Mouse (Mus musculus) heart, embryonic 15.5 days (tissue): ENCODE results near the gene Gm36176. TPM values are rescaled to one million over a fixed set of nuclear protein-coding genes. Genes with fewer than 3 reads are reported as not detected.

Experiments
- ATAC-seq: fragments of 200-750 bp; cut with Nextera tagmentation; replicated peaks from 2 replicates; pipeline ENCODE4 v1.8.0; 2017; ENCODE audit warnings: low read depth, moderate TSS enrichment; ENCODE audit not compliant: insufficient number of reproducible peaks, insufficient read depth, low FRiP score
- H3K27ac ChIP-seq: fragments of 300-500 bp; sonication (generic); 2 replicates; pipeline ENCODE4 v1.5.1; 2015; ENCODE audit warnings: mild to moderate bottlenecking, inconsistent platforms
- H3K27me3 ChIP-seq: fragments of 300-500 bp; sonication (generic); 2 replicates; pipeline ENCODE4 v1.6.1; 2015; ENCODE audit warnings: inconsistent platforms
- H3K36me3 ChIP-seq: fragments of 300-500 bp; sonication (generic); 2 replicates; pipeline ENCODE4 v1.6.1; 2015; ENCODE audit warnings: mild to moderate bottlenecking, inconsistent platforms
- H3K4me1 ChIP-seq: fragments of 300-500 bp; sonication (generic); replicated peaks from 2 replicates; pipeline ENCODE4 v1.6.1; 2015; ENCODE audit warnings: inconsistent platforms
- H3K4me2 ChIP-seq: fragments of 300-500 bp; sonication (generic); 2 replicates; pipeline ENCODE4 v1.6.1; 2015; ENCODE audit warnings: inconsistent platforms, mild to moderate bottlenecking, moderate library complexity
- H3K4me3 ChIP-seq: fragments of 300-500 bp; sonication (generic); 2 replicates; pipeline ENCODE4 v1.5.1; 2015; ENCODE audit warnings: mild to moderate bottlenecking, inconsistent platforms
- H3K9ac ChIP-seq: fragments of 300-500 bp; sonication (generic); 2 replicates; pipeline ENCODE4 v1.6.1; 2015; ENCODE audit warnings: mild to moderate bottlenecking, inconsistent platforms
- H3K9me3 ChIP-seq: fragments of 300-500 bp; sonication (generic); replicated peaks from 2 replicates; pipeline ENCODE4 v1.6.1; 2016; ENCODE audit warnings: inconsistent platforms
- WGBS: fragments of 180-500 bp; shearing (Covaris S2); methylation state at CpG from one replicate; pipeline ENCODE4 v1.1.7; 2015; ENCODE audit warnings: mixed read lengths; 5-methylcytosine and 5-hydroxymethylcytosine counted together
- polyA plus RNA-seq: library from polyadenylated mRNA; unstranded; fragments of >200 nt; fragmentation: Nextera tagmentation; extraction: Ambion mirVana; gene quantifications from 2 replicates; pipeline ENCODE4 v1.2.1, GENCODE M21; 2015

Gene Gm36176
- polyA plus RNA-seq, 1 experiment from 2014 or later, result not detected

- ATAC-seq, result no peak
Observed at GRCm38 (mm10) chr10:77835647-77836046, 11.0 kb upstream of the Gm36176 start, which contains the start of gene Krtap10-10. TSS of gene Krtap10-10 (plus strand) at chr10:77835947.

GRCm38 (mm10) chr10:77839006-77839405 lies 7.6 kb upstream of the Gm36176 start:
- Histone ChIP-seq H3K9ac (no peak overlapping the region), H3K4me1 (no peaks in the 10 kb centered on the region), H3K27me3 (no peaks in the 10 kb centered on the region), H3K4me2 (no peak overlapping the region), H3K27ac (no peak overlapping the region), H3K4me3 (no peak overlapping the region), H3K36me3 (no peaks in the 10 kb centered on the region), H3K9me3 (no peaks in the 10 kb centered on the region)
- 64% methylated on average over 6 of the region's 6 CpGs for WGBS
- ATAC-seq, result no peak

More at GRCm38 (mm10) chr10:77835647-77836046, 11.0 kb upstream of the Gm36176 start, which contains the start of gene Krtap10-10:
- Histone ChIP-seq H3K36me3 (no peaks in the 10 kb centered on the region), H3K4me1 (no peaks in the 10 kb centered on the region), H3K9ac (no peak within 1 kb of the TSS), H3K27me3 (no peaks in the 10 kb centered on the region), H3K4me2 (no peak within 1 kb of the TSS), H3K4me3 (no peak within 1 kb of the TSS), H3K27ac (no peak within 1 kb of the TSS), H3K9me3 (no peaks in the 10 kb centered on the region)
- WGBS, result 70% methylated on average over 9 of the region's 9 CpGs

GRCm38 (mm10) chr10:77846961-77847360 lies 358 bp downstream of the Gm36176 start:
- Histone ChIP-seq H3K9me3 (no peaks in the 10 kb centered on the region), H3K27ac (no peak overlapping the region), H3K4me3 (no peak overlapping the region), H3K4me1 (no peaks in the 10 kb centered on the region), H3K9ac (no peak overlapping the region), H3K27me3 (no peaks in the 10 kb centered on the region), H3K36me3 (no peaks in the 10 kb centered on the region), H3K4me2 (no peak overlapping the region)
- no peak for ATAC-seq
- 21% methylated on average over 2 of the region's 2 CpGs for WGBS

- Histone ChIP-seq H3K4me2 (no peak overlapping the region), H3K4me1 (no peaks in the 10 kb centered on the region), H3K27ac (no peak overlapping the region), H3K4me3 (no peak overlapping the region), H3K36me3 (no peaks in the 10 kb centered on the region), H3K9ac (no peak overlapping the region), H3K27me3 (no peaks in the 10 kb centered on the region), H3K9me3 (no peaks in the 10 kb centered on the region)
- ATAC-seq, result no peak
- 67% methylated on average over 2 of the region's 2 CpGs for WGBS
Observed at GRCm38 (mm10) chr10:77847538-77847937, 935 bp downstream of the Gm36176 start.

DNA sequence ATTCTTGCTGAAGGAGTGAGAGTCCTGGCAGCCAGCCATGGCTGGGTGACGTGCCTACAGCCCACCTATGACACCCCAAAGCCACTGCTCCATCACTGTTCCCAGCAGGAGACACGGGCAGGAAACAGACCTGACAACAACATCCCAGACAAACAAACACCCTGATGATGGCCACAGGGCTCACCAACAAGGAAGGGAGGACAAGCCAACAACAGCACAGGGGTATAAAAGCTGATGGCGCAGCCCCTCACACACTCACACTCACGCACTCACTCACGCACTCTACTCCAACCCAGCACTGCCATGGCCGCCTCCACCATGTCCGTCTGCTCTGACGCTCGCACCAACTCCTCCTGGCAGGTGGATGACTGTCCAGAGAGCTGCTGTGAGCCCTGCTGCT lies 6.0 kb downstream of the Gm36176 start, which contains the start of gene Gm10318:
Gene Gm10318 (plus strand): TSS at position 301 of the 400 bp plus-strand sequence.
- Histone ChIP-seq H3K27ac (no peak within 1 kb of the TSS), H3K4me1 (no peaks in the 10 kb centered on the region), H3K4me2 (no peak within 1 kb of the TSS), H3K27me3 (0 out of 2 replicates have a peak, but pooled peaks cover 4% of the 10 kb centered on the region), H3K36me3 (no peaks in the 10 kb centered on the region), H3K9ac (no peak within 1 kb of the TSS), H3K9me3 (no peaks in the 10 kb centered on the region), H3K4me3 (no peak within 1 kb of the TSS)
- no peak for ATAC-seq
- 55% methylated on average over 9 of the region's 9 CpGs for WGBS

- Histone ChIP-seq H3K9ac (no peak within 1 kb of the TSS), H3K9me3 (no peaks in the 10 kb centered on the region), H3K27me3 (peaks cover 7% of the 10 kb centered on the region; the same call in 1 of the 2 replicates), H3K27ac (no peak within 1 kb of the TSS), H3K4me1 (no peaks in the 10 kb centered on the region), H3K4me3 (no peak within 1 kb of the TSS), H3K4me2 (no peak within 1 kb of the TSS), H3K36me3 (no peaks in the 10 kb centered on the region)
- WGBS, result 35% methylated on average over 7 of the region's 7 CpGs
- no peak for ATAC-seq
Observed at GRCm38 (mm10) chr10:77861675-77862074, 15.1 kb downstream of the Gm36176 start, which contains the start of gene Gm3285. TSS of gene Gm3285 (plus strand) at chr10:77861975.

DNA sequence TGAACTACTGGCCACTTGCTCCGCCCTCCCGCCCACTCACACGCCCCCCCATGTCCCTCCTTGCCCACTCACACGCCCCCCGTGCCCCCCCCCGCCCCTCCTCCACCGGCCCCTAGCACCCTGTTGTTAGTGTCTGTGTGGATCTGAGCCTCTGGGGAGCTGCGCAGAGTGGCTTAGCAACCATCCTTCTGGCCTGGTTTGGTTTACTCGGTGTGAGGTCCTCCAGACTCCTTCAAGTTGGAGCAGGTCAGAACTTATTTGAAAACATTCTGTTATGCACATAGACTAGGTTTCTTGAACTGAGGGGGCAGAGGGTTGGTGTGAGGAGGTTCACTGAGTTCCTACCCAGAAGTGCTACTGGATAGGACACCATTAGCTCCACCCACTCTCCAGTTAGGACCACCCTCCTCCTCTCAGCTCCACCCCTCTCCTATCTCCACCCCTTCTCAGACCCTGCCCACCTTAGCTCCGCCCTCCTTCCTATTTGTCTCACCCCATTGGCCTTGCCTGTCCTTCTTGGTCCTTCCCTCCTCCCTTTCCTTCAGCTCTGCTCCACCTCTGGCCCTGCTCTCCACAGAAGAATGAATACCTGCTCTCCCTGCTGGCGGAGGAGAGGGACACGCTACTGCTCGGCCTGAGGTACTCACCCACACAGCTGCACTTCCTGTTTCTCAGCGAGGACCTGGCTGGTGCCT lies 17.6 kb downstream of the Gm36176 start:
- 28% methylated on average over 14 of the region's 14 CpGs for WGBS
- Histone ChIP-seq H3K27me3 (peaks cover 11% of the 10 kb centered on the region; the same call in 1 of the 2 replicates), H3K9ac (no peak overlapping the region), H3K4me1 (no peaks in the 10 kb centered on the region), H3K4me3 (peak overlapping the region; percentile 13; the same call in 1 of the 2 replicates), H3K36me3 (no peaks in the 10 kb centered on the region), H3K9me3 (no peaks in the 10 kb centered on the region), H3K4me2 (peak overlapping the region; percentile 33; the same call in 1 of the 2 replicates), H3K27ac (no peak overlapping the region)
- ATAC-seq, result peak; percentile 74

DNA sequence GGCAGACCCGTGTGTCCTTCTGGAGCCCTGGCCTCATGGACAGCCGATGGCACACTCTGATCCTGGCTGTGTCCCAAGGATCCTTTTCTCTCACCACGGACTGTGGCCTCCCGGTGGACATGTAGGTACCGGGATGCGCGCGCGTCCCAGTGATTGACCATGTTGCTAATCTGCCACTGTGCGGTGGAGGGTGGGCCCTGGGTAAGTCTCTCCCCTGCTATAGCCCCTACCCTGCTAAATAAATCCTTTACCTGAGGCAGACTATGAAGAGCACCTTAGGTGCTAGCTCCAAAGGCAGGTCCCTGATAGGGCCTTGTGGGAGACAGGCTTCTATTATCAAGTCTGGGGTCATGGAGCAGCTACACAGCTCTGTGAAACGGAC lies 18.1 kb downstream of the Gm36176 start:
- WGBS, result 24% methylated on average over 11 of the region's 11 CpGs
- Histone ChIP-seq H3K4me2 (peak overlapping the region; percentile 33; the same call in 1 of the 2 replicates), H3K4me3 (peak overlapping the region; percentile 13; the same call in 1 of the 2 replicates), H3K9me3 (no peaks in the 10 kb centered on the region), H3K27ac (no peak overlapping the region), H3K36me3 (no peaks in the 10 kb centered on the region), H3K9ac (no peak overlapping the region), H3K4me1 (no peaks in the 10 kb centered on the region), H3K27me3 (peaks cover 11% of the 10 kb centered on the region; the same call in 1 of the 2 replicates)
- ATAC-seq, result no peak

DNA sequence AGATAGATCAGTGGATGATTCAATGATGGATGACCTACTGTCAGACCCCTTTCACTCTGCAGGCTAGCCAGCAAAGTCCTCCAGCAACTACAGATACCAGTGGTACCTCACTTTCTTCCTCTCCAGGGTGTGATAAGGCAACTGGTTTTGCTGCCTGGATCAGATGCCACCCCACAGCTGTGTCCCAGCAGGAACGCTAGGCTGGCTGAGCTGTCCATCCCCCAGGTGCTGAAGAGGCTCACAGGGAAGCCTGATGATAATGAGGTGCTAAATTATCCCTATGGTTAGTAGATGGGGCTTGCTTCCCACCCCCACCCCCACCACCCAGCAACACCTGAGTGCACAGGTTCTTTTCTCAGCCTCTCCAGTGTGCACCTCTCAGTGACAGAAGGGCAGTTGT lies 20.9 kb downstream of the Gm36176 start:
- no peak for ATAC-seq
- Histone ChIP-seq H3K27ac (no peak overlapping the region), H3K27me3 (0 out of 2 replicates have a peak, but pooled peaks cover 5% of the 10 kb centered on the region), H3K36me3 (no peaks in the 10 kb centered on the region), H3K4me1 (no peaks in the 10 kb centered on the region), H3K4me2 (no peak overlapping the region), H3K9me3 (no peaks in the 10 kb centered on the region), H3K9ac (no peak overlapping the region), H3K4me3 (no peak overlapping the region)
- 6% methylated on average over 1 of the region's 1 CpGs for WGBS

DNA sequence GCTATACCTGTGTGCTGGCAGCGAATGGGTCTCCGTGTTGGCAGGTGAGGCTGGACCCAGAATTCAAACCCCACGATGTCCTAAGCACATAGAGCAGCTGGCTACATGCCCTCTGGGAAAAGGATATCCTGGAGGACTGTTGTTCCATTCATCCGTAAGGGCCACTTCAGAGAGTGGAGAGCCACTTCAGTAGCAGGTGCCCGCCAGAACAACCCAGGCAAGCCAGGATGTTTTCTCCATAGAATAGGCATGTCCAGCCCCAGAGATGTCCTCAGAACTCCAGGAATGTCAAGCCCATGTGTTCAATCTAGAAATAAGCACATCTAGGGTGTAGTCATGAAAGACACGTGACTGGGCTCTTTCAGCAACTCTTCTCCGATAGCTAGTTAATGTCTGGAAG lies 23.0 kb downstream of the Gm36176 start:
- Histone ChIP-seq H3K4me2 (no peak overlapping the region), H3K4me1 (no peaks in the 10 kb centered on the region), H3K9ac (no peak overlapping the region), H3K27me3 (0 out of 2 replicates have a peak, but pooled peaks cover 5% of the 10 kb centered on the region), H3K9me3 (no peaks in the 10 kb centered on the region), H3K4me3 (no peak overlapping the region), H3K36me3 (no peaks in the 10 kb centered on the region), H3K27ac (no peak overlapping the region)
- no peak for ATAC-seq
- 79% methylated on average over 7 of the region's 7 CpGs for WGBS

DNA sequence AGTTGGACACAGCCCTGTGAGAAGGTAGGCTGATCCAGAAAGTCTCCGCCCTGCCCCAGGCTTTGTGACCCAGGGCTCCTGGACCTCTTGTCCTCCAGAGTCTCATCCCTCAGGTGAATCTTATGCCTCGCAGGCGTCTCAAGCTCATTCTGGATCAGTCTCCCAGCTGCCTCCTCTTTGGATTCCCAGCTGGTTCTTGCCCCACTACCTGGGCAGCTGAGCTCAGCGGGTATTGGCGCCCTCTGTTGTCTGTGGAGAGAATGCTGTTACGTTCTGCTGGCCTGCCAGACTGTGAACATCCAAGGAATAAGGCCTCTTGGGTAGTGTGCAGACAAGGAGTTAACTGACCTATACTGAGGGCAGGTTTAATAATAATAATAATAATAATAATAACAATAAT lies 32.4 kb downstream of the Gm36176 start:
- Histone ChIP-seq H3K4me3 (no peak overlapping the region), H3K9me3 (no peaks in the 10 kb centered on the region), H3K4me2 (no peak overlapping the region), H3K27ac (no peak overlapping the region), H3K36me3 (no peaks in the 10 kb centered on the region), H3K27me3 (peaks cover 2% of the 10 kb centered on the region; the same call in 1 of the 2 replicates), H3K4me1 (no peaks in the 10 kb centered on the region), H3K9ac (no peak overlapping the region)
- ATAC-seq, result no peak
- WGBS, result 55% methylated on average over 6 of the region's 6 CpGs

GRCm38 (mm10) chr10:77880305-77880704 lies 33.7 kb downstream of the Gm36176 start:
- H3K4me2 ChIP-seq, result no peak overlapping the region
- H3K27me3 ChIP-seq, result peaks cover 4% of the 10 kb centered on the region; the same call in 1 of the 2 replicates
- H3K4me1 ChIP-seq, result no peaks in the 10 kb centered on the region
- 59% methylated on average over 3 of the region's 3 CpGs for WGBS
- no peaks in the 10 kb centered on the region for H3K36me3 ChIP-seq
- H3K27ac ChIP-seq, result no peak overlapping the region
- no peak for ATAC-seq
- no peak overlapping the region for H3K9ac ChIP-seq
- no peaks in the 10 kb centered on the region for H3K9me3 ChIP-seq
- H3K4me3 ChIP-seq, result no peak overlapping the region
